Mouse (Mus musculus): ENCODE results near the gene Gnptg. TPM values are rescaled to one million over a fixed set of nuclear protein-coding genes. Genes with fewer than 3 reads are reported as not detected.
"Not testable (repeated sequence)": the region's sequence is repeated elsewhere in the genome, so short reads cannot be mapped to it uniquely, and the experiment has no call there.

Gnptg gene
- polyA plus RNA-seq, 1 experiment from 2014 or later: 68.4 TPM

DNA sequence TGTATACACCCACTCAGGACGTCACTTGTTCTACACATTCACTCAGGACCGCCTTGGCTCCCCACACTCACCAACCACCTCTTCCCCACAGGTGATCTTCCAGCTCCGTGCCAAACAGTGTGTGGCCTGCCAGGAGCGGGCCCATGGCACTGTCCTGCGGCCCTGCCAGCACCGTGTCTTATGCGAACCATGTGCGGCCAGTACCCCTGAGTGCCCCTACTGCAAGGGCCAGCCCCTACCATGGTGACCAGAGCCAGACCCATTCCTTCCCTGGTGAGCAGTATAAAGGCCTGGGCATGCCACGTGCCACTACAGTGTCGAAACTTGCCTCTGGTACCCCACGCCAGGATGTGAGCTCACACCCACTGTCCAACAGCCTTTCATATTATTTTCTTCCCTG is 8.3 kb downstream of the Gnptg start:
- H3K36me3 ChIP-seq: peaks cover 45% of the 10 kb centered on the region

DNA sequence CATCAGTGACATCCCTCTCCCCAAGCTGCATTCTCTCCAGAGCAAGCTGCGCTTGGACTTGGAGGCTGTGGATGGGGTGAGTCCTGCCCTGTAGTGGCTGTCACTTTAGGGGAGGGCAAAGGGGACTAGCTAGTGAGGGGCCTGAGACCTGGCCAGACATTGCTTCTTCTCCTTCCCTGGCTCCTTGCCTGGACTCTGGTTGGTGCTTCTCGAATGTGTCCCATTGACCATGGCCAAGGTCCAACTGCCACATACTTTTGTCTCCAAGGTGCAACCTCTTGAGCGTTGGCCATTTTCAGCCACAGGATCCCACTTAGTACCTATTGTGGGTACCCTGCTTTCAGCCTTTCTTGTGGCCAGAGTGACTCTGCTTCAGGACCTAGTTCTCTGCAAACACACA is 9.2 kb downstream of the Gnptg start:
- ATAC-seq (ENCODE audit: low FRiP score, low read depth): no peak
- no peak overlapping the region for H3K4me3 ChIP-seq
- no peak overlapping the region for H3K27ac ChIP-seq (replicated peaks)
- H3K4me1 ChIP-seq: no peaks in the 10 kb centered on the region
- H3K9ac ChIP-seq (replicated peaks): no peak overlapping the region
- H3K27me3 ChIP-seq: no peaks in the 10 kb centered on the region
- H3K9me3 ChIP-seq: no peaks in the 10 kb centered on the region
- peaks cover 36% of the 10 kb centered on the region for H3K36me3 ChIP-seq
- no peak overlapping the region for H3K4me2 ChIP-seq (replicated peaks)
- 92% methylated on average over 3 of the region's 3 CpGs for WGBS

More for the DNA sequence above, 8.3 kb downstream of the Gnptg start:
- not testable (repeated sequence) for H3K27ac ChIP-seq (replicated peaks); H3K9me3 ChIP-seq; H3K4me3 ChIP-seq; H3K4me2 ChIP-seq (replicated peaks); H3K9ac ChIP-seq (replicated peaks); H3K27me3 ChIP-seq; H3K4me1 ChIP-seq
- 88% methylated on average over 7 of the region's 11 CpGs for WGBS
- ATAC-seq (ENCODE audit: low FRiP score, low read depth): peak; percentile 68

DNA sequence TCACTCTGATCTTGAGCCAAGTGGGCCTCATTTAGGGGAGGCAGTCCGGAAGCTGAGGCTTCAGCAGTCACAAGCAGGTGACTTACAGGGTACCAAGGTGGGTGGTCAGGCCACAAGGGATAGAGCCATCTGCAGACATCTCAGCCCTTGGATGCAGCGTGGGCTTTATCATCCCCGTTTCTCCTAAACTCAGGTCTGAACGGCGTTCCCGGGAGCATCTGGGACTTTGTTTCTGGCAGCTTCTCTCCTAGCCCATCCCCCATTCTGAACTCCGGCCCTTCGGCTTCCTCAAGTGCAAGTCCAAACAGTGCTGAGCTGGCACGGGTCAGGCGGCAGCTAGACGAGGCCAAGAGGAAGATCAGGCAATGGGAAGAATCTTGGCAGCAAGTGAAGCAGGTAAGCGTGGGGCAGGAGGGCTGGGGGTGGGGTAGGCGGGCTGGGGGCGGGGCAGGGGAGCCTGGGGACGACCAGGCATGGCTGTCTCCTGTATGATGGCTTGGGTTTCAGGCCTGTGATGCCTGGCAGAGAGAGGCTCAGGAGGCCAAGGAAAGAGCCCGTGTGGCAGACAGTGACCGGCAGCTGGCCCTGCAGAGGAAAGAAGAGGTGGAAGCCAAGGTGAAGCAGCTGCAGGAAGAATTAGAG is 9.8 kb downstream of the Gnptg start:
- ATAC-seq (ENCODE audit: low FRiP score, low read depth); H3K4me3 ChIP-seq; H3K9me3 ChIP-seq: not testable (repeated sequence)

DNA sequence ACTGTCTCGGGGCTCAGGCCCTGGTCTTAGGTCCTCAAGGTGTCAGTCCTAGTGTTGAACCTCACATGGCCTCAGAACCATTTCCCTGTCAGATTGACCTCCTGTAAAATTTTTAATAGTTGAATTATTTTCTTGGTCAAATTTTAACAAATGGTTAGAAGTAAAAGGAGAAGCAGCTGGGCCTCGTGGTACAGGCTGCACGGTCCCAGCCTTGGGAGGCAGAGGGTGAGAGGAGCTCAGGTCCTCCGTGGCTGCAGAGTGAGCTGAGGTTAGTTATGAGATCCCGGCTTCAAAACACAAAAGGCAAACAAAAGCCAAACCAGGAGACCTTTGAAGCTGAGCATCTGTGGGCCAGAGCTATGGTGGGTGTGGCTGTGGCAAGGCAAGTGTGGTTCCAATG is 11.9 kb downstream of the Gnptg start:
- Histone ChIP-seq H3K9me3 (no peaks in the 10 kb centered on the region), H3K36me3 (peaks cover 21% of the 10 kb centered on the region), H3K27ac (replicated peaks) (no peak overlapping the region), H3K27me3 (no peaks in the 10 kb centered on the region), H3K4me1 (no peaks in the 10 kb centered on the region; the same call in 1 of the 2 replicates), H3K4me3 (no peak overlapping the region), H3K9ac (replicated peaks) (no peak overlapping the region), H3K4me2 (replicated peaks) (no peak overlapping the region)
- 88% methylated on average over 5 of the region's 5 CpGs for WGBS
- no peak for ATAC-seq (ENCODE audit: low FRiP score, low read depth)

More for the DNA sequence above, 9.8 kb downstream of the Gnptg start:
- H3K9ac ChIP-seq (replicated peaks); H3K27ac ChIP-seq (replicated peaks); H3K4me1 ChIP-seq; H3K4me2 ChIP-seq (replicated peaks); H3K27me3 ChIP-seq: not testable (repeated sequence)
- 81% methylated on average over 17 of the region's 17 CpGs for WGBS
- peaks cover 30% of the 10 kb centered on the region for H3K36me3 ChIP-seq

DNA sequence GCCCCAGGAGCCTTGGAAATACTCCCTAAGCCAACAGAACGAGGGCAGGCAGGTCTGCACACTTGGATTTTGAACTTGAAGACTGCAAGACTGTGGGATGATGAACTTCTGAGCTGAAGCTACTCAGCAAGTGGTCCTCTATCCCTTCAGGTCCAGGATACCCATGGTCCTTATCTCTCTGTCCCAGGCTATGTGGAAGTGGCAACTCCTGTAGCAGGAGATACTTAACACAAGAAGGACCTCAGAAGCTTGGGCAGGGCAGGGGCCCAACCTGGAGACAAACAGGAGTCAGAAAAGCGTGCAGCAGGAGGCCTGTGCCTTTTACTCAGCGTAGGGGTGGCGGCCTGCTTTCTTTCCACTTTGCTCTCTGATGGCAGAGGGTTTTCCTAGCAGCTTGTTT is 14.3 kb downstream of the Gnptg start:
- H3K9ac ChIP-seq (replicated peaks): no peak overlapping the region
- peaks cover 7% of the 10 kb centered on the region for H3K27me3 ChIP-seq
- 86% methylated on average over 4 of the region's 4 CpGs for WGBS
- no peak overlapping the region for H3K4me3 ChIP-seq
- H3K36me3 ChIP-seq: peaks cover 12% of the 10 kb centered on the region
- peaks cover 11% of the 10 kb centered on the region; the same call in 1 of the 2 replicates for H3K4me1 ChIP-seq
- H3K27ac ChIP-seq (replicated peaks): no peak overlapping the region
- no peak overlapping the region for H3K4me2 ChIP-seq (replicated peaks)
- ATAC-seq (ENCODE audit: low FRiP score, low read depth): no peak
- no peaks in the 10 kb centered on the region for H3K9me3 ChIP-seq

DNA sequence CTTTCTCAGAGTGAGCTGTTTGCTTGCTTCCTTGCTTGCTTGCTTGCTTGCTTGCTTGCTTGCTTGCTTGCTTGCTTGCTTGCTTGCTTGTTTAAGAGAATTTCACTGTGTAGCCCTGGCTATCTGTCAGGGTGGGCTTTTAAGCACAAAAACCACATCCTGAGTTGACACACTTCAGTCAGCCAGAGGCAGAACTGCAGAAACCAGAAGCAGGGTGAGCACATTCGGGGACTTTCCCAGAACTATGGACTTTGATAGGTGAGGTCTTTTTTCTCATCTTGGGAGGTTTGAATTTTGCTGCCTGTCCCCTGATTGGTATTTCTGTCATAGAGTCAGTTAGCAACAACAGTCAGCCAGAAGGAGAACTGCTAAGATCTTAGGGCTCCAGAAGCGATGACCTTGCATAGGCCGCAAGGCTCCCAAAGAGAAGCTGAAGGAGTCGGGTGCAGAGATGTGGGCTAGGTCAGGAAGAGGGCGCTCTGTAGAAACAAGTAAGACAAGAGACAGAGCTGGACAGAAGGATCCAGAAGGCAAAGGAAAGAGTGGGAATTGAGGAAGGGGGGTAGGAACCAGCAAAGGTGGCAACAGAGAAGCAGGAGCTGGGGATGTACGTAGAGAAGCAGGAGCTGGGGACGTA is 15.2 kb downstream of the Gnptg start:
- Histone ChIP-seq H3K9ac (replicated peaks) (no peak overlapping the region), H3K4me1 (peaks cover 11% of the 10 kb centered on the region; the same call in 1 of the 2 replicates), H3K27me3 (peaks cover 8% of the 10 kb centered on the region), H3K4me3 (no peak overlapping the region), H3K9me3 (no peaks in the 10 kb centered on the region), H3K4me2 (replicated peaks) (no peak overlapping the region), H3K36me3 (peaks cover 6% of the 10 kb centered on the region; the same call in 1 of the 2 replicates), H3K27ac (replicated peaks) (no peak overlapping the region)
- 86% methylated on average over 7 of the region's 7 CpGs for WGBS
- ATAC-seq (ENCODE audit: low FRiP score, low read depth): no peak

DNA sequence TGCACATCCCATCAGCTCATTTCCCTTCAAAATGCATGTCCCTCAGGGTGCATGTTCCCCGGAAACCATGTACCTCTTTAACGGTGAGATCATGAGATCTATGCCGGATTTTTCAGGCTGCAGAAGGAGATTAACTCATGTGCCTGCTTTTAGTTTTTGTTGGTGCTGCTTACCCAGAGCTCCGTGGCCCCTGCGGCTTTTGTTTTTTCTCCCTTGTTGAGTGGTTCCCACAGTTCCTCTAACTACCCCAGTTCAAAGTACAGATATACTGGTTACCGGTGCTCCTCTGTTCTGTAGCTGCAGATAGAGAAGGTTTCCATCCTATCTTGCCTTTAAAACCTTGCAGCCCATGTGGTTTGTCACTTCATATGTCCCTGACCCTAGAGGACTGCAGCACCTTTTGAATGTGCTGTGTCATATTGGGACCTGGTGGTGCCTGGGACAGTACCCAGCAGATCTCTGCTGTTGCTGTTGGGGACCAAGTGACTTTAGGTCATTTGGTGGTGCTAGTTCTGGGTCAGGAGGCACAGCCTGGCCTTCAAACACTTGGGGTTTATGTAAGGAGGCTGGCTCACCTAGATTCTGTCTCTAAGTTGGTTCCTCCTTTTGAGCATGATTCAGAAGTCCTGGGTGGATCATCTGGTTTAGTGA is 16.8 kb downstream of the Gnptg start:
- peaks cover 13% of the 10 kb centered on the region for H3K36me3 ChIP-seq
- no peak for ATAC-seq (ENCODE audit: low FRiP score, low read depth)
- peak overlapping the region; percentile 69 for H3K4me2 ChIP-seq (replicated peaks)
- no peaks in the 10 kb centered on the region for H3K9me3 ChIP-seq
- H3K9ac ChIP-seq (replicated peaks): no peak overlapping the region
- no peak overlapping the region for H3K27ac ChIP-seq (replicated peaks)
- peaks cover 8% of the 10 kb centered on the region for H3K27me3 ChIP-seq
- peaks cover 11% of the 10 kb centered on the region; the same call in 1 of the 2 replicates for H3K4me1 ChIP-seq
- H3K4me3 ChIP-seq: no peak overlapping the region
- 30% methylated on average over 6 of the region's 6 CpGs for WGBS

DNA sequence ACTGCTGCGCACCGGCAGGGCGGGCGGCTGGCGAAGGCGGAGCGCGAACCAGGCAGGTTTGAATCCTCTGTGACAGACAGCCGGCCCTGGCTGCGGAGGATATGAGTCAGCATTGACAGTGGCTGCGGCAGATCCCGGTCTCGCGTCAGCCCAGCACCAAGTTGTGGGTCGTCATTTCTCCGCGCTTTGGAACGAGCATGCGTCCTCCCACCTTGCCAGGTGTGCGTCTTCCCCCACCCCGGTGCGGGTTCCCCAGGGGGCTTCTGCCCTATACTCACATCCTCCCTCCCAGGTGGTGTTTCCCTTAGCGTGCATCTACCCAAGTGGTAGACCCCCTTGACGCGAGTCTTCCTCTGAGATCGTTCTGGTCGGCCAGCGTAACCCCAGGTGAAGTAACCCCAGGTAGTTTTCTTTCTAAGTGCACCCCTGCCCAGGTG is 17.4 kb downstream of the Gnptg start:
- H3K4me2 ChIP-seq (replicated peaks): peak overlapping the region; percentile 69
- not testable (repeated sequence) for H3K27me3 ChIP-seq; H3K27ac ChIP-seq (replicated peaks); H3K9ac ChIP-seq (replicated peaks); H3K9me3 ChIP-seq
- ATAC-seq (ENCODE audit: low FRiP score, low read depth): peak; percentile 89
- H3K4me3 ChIP-seq: peak overlapping the region; percentile 42; the same call in 1 of the 2 replicates
- 12% methylated on average over 13 of the region's 28 CpGs for WGBS
- peaks cover 11% of the 10 kb centered on the region; the same call in 1 of the 2 replicates for H3K4me1 ChIP-seq
- H3K36me3 ChIP-seq: peaks cover 13% of the 10 kb centered on the region

DNA sequence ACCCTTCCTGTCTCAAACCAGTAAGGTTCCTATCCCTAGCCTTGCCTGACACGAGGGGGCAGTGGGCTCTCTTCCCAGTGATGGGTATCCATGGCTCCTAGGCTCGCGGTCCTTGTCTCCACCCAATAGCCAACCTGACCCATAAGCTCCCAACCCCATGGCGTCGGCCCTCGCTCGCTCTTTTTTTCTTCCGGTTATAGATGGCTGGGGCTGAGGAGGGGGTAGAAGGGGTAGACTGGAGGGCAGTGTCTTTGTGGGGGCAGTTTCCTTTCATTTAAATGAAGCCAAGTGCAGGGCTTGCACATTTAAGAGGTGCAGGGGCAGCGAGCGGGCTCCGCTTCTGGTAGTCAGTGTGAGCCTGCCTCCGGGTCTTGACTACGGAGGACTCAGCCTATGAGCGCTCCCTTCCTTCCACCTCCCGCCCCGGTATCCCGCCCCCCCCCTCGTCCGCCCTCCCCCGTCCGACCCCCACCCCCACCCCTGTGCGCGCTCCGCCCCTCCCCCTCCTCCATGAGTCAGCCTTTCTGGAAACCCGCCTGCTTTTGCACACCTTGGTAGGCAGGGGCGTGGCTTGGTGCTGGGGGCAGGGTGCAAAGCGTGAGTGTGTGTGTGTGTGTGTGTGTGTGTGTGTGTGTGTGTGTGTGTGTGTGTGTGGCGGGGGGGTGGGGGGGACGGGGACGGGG is 18.0 kb downstream of the Gnptg start:
- WGBS: under 1% methylated on average over 23 of the region's 30 CpGs
- H3K4me1 ChIP-seq: peaks cover 11% of the 10 kb centered on the region; the same call in 1 of the 2 replicates
- peak overlapping the region; percentile 32; the same call in 1 of the 2 replicates for H3K9ac ChIP-seq (replicated peaks)
- peaks cover 13% of the 10 kb centered on the region for H3K36me3 ChIP-seq
- ATAC-seq (ENCODE audit: low FRiP score, low read depth): peak; percentile 83
- no peaks in the 10 kb centered on the region for H3K9me3 ChIP-seq
- H3K4me3 ChIP-seq: peak overlapping the region; percentile 42
- peaks cover 8% of the 10 kb centered on the region for H3K27me3 ChIP-seq
- H3K27ac ChIP-seq (replicated peaks): peak overlapping the region; percentile 52; the same call in 1 of the 2 replicates
- H3K4me2 ChIP-seq (replicated peaks): peak overlapping the region; percentile 69

DNA sequence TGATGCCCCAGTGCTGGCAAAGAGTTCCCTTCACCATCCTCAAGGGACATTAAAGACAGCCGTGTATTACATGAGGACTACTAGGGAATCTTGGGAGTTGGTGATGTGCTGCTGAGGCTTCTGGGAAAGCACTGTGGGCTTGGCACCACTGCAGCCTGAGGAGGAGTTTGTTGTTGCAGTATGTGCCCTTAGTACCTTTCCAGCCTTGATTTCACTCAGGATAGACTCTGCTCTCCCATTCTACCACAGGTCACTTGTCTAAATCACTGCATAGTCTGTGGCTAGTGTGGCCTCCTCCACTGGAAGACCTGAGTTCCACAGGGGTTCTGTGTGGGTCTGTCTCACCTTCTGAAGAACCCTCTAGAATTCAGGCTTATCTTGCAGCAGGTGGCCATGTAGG is 19.2 kb downstream of the Gnptg start:
- H3K9ac ChIP-seq (replicated peaks): no peak overlapping the region
- peaks cover 8% of the 10 kb centered on the region for H3K27me3 ChIP-seq
- no peak overlapping the region for H3K4me3 ChIP-seq
- no peak overlapping the region for H3K27ac ChIP-seq (replicated peaks)
- no peak for ATAC-seq (ENCODE audit: low FRiP score, low read depth)
- H3K4me1 ChIP-seq: peaks cover 11% of the 10 kb centered on the region; the same call in 1 of the 2 replicates
- H3K9me3 ChIP-seq: no peaks in the 10 kb centered on the region
- no peak overlapping the region for H3K4me2 ChIP-seq (replicated peaks)
- H3K36me3 ChIP-seq: peaks cover 23% of the 10 kb centered on the region
- WGBS: 100% methylated on average over 1 of the region's 1 CpGs

DNA sequence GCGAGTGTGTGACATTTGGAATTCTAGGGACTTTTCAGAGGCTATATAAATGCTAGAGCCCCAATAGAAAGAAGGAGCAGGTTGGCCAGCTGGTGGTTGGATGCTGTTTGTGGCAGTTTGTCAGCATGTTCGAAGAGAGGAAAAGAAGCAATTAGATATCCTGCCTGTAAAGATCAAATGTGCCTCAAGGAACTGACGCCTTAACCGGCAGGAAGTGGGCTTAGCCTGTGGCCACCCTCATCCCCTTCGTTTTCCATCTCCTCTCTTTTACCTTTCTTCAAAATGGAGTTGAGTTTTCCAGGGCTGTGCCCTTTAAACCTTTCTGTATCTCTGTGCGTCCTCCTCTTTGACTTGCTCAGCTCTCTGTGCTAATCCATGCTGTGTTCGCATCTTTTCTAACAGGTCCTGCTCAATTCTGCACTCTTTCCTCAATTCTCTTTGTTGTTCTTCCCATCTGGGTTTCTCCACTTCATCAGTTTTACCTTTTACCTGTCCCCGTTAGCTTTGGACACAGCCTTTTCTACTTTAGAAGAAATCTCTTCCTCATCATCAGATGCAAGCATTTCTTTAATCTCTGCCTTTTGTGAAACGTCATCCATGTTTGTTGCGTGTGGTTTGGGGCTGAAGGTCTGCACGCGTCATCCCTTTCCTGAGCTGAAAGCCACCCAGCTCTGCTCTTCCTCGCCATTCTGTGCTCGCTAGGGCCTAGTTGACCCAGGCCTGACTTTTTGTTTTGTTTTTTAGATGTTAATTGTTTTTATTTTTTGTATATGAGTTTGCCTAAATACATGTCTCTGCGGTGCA is 20.2 kb downstream of the Gnptg start:
- Histone ChIP-seq H3K4me2 (replicated peaks) (no peak overlapping the region), H3K4me1 (peaks cover 11% of the 10 kb centered on the region; the same call in 1 of the 2 replicates), H3K4me3 (no peak overlapping the region), H3K27ac (replicated peaks) (no peak overlapping the region), H3K27me3 (peaks cover 8% of the 10 kb centered on the region), H3K9ac (replicated peaks) (no peak overlapping the region), H3K9me3 (no peaks in the 10 kb centered on the region), H3K36me3 (peaks cover 34% of the 10 kb centered on the region)
- WGBS: 92% methylated on average over 15 of the region's 15 CpGs
- ATAC-seq (ENCODE audit: low FRiP score, low read depth): no peak

All from midbrain, embryonic 12.5 days (tissue).